Mouse (Mus musculus): ENCODE measurements around the gene Chrna4. TPM values are rescaled to one million over a fixed set of nuclear protein-coding genes. Genes with fewer than 3 reads are reported as not detected.

Chrna4 gene
- under 1 TPM; 0.12 to 0.34 TPM for total RNA-seq (2021)

DNA sequence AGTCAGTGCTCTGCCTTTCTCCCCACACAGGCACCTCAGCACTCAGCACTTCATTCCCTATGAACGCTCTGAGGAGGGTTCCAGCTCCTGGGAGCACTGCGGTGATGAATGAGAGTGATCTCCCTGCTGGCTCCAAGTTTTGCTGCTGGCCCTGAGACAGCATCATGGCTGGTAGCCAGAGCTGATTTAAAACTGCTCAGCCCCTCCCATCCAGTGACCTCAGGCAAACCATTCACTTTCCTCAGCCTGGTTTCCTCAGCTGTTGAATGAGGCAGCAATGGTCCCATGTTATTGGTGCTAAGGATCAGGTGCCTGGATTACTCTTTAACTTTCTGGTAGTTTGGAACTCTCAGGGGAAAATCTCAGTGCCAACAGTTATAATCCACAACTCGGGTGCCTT is at the start of gene Chrna4:
Chrna4 (minus strand) TSS at position 110 of the 400 bp plus-strand sequence.
- intact Hi-C loops (cut with DNase I): loop anchor here (2.0 kb wide), 1 partner anchor 19 kb away; no protein-coding TSS in a partner anchor
- peak; percentile 46 to 47 for DNase-seq

DNA sequence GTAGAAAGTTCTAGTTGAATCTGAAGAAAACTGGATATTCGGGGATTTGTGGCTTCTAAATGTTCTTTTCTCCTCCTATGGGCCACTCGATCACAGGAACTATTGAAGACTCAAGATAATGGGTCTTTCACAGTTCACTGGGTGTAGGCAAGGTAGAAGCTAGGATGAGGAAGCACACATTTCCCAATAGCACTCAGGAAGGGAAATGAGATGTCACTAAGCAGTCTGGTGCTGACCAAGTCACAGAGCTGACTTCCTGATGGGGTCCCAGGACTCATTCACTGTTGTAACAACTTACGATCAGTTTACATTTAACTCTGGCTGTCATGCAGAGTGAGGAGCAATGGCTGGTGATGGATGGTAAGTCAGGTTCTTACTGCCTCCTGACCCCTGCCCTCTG is 46.8 kb upstream of the Chrna4 start:
- intact Hi-C loops (cut with DNase I): no loop called here
- DNase-seq: no peak

DNA sequence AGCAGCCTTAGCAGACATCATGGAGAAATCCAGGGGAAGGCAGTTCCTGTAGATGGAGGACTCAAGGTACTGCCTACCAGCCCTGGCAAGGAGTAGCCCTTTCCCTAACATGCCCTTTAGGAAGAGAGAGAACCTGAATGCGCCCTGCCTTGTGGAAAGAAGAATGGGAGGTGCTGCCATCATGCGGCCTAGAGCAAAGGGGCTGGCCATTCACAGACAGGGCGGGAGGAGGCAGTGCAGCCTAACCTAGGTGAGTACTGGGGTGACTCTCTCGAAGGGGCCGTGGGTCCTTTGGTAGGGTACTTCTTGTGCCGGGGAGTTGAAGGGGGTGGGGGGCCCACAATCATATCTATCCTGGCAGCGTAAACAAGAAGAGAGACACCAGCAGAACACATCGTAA is 41.7 kb upstream of the Chrna4 start:
- intact Hi-C loops (cut with DNase I): no loop called here

DNA sequence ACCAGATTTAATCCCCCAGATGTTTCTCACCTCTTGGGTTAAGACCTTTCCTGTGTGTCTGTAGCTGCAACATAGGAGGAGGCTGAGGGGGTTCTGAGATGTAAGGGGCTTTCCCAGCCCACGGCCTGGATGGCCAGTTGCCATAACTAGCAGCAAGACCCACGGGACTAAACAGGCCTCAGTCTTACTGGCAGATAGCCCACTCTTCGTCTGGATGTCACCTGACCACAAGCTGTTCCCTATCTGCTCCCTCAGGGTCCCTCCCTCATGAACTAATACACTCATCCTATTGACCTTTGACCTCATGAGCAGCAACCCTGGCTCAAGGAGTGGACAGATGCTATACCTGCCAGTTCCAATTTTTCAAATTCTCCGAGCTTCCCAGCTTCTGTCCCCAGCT is 40.6 kb upstream of the Chrna4 start:
- intact Hi-C loops (cut with DNase I): no loop called here

More for the DNA sequence above, 41.7 kb upstream of the Chrna4 start:
- no peak for DNase-seq

DNA sequence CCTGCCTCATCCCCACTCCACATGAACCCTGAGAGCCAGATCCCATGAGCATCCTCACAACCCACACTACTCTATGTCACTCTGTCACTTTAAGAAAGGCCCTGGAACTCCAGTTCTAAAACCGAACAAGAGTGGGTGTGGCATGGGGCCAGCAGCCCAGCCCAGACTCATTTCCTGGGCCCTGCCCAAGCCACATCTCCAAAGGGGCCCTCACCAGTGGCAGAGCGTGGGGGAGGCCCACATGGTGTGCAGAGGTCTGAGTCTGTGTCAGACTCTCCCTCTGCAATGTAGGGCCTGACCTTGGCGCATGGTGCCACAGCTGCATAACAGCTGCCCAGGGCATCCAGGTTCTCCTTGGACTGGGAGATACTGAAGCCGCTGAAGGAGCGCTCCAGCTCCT is 37.5 kb upstream of the Chrna4 start:
- intact Hi-C loops (cut with DNase I): no loop called here
- peak; percentile 19 to 52 for DNase-seq

More for the DNA sequence above, 40.6 kb upstream of the Chrna4 start:
- no peak for DNase-seq

DNA sequence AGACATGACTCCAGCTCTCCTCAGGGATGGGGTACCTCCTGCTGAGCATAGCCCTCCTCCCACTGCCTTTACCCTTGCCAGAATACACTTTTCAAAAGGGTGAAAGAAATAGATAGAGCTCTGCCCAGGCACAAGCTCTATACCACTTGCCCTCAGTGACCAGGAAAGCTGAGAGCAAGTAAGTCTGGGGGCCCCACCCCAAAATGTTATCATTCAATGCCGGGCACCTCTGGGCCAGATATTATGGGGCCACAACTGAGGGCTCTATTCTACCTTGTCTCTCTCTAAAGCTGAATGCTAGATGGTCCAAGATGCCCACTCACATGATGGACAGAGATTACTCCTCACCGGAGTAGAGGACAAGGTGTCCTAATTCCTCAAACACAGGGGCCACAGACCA is 36.2 kb upstream of the Chrna4 start:
- intact Hi-C loops (cut with DNase I): no loop called here
- DNase-seq: no peak

DNA sequence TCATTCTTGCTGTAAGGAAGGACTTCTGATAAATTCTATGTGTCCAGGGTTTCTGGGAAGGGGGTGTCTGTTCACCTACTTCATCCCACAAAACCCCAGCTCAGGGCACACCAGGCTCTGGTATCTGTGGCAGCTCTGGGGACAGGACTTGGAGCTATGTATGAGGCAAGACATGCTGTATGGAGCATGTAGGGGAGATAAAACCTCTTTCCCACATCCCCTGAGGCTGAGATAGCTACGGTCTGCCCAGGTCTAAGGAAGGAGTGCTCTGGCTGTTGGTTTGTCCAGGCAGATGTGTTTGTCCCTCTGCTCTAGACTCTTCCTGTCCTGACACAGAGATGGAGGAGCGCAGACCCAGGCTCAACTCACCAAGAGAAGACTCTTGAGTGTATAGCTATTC is 35.6 kb upstream of the Chrna4 start:
- intact Hi-C loops (cut with DNase I): no loop called here

DNA sequence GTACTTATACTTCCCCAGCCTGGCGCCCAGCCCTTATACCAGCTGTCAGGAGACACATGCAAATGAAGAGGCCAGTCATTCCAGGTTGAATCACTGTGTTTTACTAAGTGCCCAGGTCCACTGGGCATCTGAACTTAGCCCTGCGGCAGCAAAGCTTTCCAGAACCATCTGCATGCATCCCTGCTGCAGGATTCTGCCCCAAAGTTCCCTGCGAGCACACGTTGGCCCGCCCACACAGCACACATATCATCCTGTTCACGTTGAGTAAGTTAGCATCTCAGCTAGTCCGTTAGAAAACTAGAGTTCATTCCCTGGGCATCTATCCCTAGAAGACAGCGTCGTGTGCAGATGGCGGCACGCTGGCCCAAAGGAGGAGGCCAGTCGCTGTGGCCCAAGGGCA is 32.2 kb upstream of the Chrna4 start:
- DNase-seq: no peak
- intact Hi-C loops (cut with DNase I): no loop called here

More for the DNA sequence above, 35.6 kb upstream of the Chrna4 start:
- no peak for DNase-seq

DNA sequence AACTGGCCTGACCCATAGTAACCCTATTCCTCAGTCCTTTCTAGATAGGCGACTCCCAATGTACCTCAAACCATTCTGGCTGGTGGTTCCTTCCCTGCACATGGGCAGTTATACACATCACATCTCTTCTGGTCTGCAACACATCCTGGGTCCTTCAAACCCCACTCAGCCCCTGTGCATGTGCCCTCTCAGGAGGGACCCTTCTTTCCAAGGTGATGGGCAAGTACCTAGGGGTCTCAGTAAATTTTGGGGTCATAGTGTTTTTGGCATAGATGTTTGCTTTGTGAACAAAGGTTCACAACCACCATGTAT is 29.0 kb upstream of the Chrna4 start:
- no peak for DNase-seq
- intact Hi-C loops (cut with DNase I): loop anchor here (1.0 to 5.0 kb wide), 2 partner anchors 40 to 76 kb away; no protein-coding TSS in a partner anchor

DNA sequence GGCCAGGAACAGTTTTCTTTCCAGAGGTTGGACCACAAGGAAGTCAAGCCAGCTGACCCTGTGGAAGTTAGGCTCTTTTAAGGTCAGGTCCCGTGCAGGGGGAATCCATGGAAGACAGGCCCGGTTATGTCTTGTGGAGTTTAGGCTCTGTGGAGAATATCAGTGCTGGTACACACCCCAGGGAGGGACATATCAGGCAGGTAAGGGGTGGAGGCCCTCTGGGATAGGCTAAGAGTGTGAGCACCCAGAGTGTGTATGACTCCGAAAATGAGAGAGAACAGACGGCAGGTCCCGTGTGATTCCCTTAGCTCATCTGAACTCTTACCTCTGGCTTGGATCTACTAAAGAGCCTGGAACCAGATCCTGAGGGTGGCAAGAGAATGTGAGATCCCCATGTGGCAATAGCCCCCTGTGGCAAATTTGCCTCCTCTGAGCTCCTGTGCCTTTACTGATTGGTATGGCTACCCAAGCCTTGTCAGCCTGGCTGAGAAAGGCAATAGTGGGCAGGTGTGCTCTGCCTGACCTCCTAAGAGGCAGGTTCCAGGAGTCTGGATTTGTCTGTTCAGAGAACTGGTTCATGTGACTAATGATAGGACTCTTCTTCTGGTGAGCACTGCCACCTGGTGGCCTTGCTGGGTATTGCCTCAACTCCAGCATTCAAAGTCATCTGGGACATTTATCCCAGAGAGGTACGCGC is 28.5 kb upstream of the Chrna4 start:
- intact Hi-C loops (cut with DNase I): loop anchor here (1.0 to 5.0 kb wide), 2 partner anchors 40 to 76 kb away; no protein-coding TSS in a partner anchor
- DNase-seq: peak; percentile 82 to 90

DNA sequence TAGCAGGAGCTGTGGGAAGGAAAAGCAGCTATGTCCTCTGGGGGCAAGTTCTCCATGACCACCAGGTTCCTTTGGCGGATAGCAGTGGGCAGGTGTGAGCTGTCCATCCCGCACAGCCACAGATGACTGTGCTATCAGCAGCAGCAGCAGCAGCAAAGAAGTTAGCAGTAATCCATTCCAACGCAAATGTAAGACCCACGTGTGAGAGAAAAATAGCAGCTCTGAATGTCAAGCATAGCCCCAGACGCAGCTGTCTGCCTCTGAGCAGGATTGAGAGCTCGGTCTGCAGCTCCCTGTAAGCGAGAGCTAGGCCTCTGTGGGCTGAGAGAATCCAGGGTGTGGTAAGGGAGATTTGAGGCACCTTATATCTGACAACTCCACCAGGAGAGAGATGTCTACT is 26.8 kb upstream of the Chrna4 start:
- DNase-seq: no peak

DNA sequence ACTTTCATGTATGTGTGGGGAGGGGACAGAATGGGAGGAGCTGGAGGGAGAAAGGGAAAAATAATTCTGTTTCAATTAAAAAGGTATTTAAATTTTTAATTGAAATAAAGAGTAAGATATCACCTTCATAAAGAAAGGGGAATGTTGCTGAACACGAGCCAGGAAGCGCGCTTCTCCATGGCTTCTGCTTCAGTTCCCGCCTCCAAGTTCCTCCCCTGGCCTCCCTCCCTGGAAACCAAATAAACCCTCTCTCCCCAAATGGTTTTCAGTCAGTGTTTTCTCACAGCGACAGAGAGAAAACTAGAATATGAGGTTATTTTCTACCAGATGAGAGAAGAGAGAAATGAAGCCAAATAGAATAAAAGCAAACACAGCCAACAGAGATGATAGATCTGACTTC is 25.2 kb upstream of the Chrna4 start:
- intact Hi-C loops (cut with DNase I): no loop called here
- DNase-seq: no peak

More for the DNA sequence above, 26.8 kb upstream of the Chrna4 start:
- intact Hi-C loops (cut with DNase I): loop anchor here (5.0 kb wide), 1 partner anchor 38 kb away; no protein-coding TSS in a partner anchor

DNA sequence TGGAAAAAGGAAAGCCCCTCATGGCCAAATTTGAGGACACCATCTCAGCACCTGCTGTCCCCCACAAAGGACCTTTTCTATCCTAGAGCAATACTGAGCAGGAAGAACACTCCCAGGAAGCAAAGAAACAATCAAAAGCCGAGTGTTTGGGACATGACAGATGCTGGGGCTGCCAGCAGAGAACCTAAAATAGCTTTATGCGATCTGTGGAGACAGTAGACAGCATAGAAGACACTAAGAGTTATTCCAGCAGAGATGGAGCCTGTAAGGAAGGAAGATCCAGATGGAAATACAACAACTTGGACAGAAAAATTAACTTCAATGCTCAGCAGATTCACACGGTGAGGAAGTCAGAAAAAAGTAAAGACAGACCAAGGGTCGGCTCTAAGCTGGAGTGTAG is 22.5 kb upstream of the Chrna4 start:
- intact Hi-C loops (cut with DNase I): no loop called here
- DNase-seq: no peak

DNA sequence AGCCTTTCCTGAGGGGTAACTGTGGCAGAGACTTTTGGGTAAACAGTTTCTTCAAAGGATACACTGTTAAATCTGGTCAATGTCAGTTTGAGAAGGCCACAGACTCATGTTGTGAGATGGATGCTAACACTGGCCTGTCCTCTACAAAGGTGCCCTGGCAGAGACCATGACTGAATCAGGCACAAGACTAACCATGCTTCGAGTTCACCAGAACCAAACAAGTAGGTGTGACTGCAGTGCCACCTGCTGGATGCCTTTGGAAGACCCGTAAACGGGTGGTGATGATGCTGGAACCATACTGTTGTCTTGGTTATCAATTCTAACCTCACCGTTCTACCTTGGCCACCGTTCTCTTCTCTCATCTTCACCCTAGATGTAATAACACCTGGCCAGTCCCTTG is 16.8 kb upstream of the Chrna4 start:
- peak; percentile 77 to 89 for DNase-seq
- intact Hi-C loops (cut with DNase I): loop anchor here (1.0 to 5.0 kb wide), 3 partner anchors 64 to 253 kb away; no protein-coding TSS in a partner anchor

DNA sequence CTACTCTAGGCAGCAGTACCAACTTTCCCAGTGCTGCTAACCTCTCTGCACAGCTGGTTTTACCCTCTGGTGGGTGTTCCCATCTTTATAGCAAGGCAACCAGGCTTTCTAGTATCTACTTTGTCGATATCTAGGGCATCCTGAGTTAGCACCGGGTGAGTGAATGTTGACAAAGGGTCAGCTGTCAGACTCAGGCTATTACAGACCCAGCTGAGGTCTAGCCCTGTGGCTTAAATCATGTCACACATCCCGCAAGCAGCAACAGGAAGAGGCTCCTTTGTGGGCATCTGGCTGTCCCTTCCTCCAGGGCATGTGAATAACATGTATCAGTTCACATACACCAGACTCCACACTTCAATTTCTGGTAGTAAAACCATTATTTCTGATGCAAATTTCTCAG is 14.8 kb upstream of the Chrna4 start:
- intact Hi-C loops (cut with DNase I): no loop called here
- DNase-seq: no peak

DNA sequence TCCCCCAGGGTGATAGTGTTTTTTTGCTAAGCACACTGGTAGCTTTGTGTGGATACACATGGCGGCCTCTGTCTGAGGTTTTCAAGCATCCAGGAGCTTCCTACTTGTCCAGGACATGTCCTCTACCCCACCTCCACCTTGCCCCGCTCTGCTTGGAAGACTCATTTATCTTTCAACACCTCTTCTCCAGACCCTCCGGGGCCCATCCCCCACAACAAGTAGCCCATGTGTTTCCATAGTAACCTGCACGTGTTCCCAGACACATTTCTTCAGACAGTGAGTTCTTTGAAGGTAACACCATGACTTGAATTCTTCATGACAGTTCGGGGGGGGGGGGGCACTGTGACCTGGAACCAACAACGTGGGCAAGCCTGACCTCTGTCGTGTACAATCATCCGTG is 14.0 kb upstream of the Chrna4 start:
- intact Hi-C loops (cut with DNase I): no loop called here
- DNase-seq: no peak

DNA sequence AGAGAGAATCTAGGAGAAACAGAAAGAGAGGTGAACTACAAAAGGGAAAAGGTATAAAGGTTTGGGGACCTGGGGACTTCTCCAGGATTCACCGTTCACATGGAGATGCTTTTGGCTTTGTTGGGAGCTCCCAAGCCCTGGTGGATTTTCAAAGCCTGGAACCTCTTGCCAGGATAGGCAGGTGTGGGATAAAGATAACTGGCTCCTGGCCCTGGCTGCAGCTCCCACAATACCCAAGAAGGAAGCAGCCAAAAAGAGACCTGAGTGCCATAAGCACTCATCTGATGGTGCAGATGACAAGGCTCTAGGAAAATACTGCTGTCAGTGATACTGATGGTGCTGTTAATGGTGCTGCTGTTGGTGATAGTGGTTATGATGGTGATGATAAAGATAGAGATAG is 8.8 kb upstream of the Chrna4 start:
- DNase-seq: no peak
- intact Hi-C loops (cut with DNase I): no loop called here

DNA sequence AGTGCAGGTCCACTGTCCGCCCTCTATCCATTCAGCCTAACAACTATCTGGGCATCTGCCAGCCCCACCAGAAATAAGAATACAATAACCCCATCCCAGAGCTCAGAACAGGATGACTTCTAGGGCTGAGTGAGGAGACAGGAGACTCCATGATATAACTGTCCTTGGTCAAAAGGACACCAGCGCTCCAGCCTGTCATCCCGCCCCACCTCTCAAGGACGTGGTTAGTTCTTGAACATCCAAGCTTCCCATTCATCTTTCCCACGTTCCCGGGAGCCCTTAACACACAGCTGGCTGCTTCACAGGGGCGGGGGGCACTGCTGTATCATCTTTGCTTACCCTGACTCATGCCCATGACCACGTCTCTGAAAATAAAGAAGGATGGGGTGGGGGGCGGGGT is 5.6 kb upstream of the Chrna4 start:
- intact Hi-C loops (cut with DNase I): loop anchor here (2.0 kb wide), 1 partner anchor 42 kb away; no protein-coding TSS in a partner anchor

DNA sequence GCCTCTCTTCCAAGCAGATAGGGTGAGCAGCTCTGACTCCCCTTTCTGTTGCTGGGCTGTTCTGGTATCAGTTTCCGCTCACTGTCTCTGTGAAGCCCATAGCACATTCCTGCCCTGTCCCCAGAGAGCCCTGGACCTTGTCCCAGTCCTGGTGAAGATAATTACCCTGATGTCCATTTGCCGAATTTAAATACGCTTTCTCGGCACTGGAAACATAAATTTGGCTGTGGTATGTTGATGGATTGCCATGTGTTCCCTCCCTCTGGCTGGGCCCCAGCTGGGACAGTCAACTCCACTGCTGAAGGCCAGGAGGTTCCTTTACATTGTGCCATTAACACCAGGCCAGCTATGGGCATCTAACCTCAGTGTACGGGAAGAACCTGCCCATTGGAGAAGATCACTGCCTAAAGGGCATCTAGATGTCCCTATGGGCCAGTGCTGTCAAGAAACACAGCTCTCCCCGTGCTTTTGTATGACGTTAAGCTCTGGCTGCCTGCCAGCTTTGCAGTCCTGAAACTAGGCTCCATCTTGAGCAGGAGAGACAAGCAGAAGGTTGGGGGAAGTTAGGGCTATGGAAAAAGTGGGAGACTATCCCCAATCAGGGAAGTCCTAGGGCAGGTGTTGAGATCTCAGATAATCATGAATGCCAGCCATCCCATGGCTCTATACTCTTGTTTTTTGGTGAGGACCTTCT is 5.1 kb upstream of the Chrna4 start:
- intact Hi-C loops (cut with DNase I): loop anchor here (2.0 kb wide), 1 partner anchor 42 kb away; no protein-coding TSS in a partner anchor
- peak; percentile 18 to 19 for DNase-seq

More for the DNA sequence above, 5.6 kb upstream of the Chrna4 start:
- DNase-seq: no peak

DNA sequence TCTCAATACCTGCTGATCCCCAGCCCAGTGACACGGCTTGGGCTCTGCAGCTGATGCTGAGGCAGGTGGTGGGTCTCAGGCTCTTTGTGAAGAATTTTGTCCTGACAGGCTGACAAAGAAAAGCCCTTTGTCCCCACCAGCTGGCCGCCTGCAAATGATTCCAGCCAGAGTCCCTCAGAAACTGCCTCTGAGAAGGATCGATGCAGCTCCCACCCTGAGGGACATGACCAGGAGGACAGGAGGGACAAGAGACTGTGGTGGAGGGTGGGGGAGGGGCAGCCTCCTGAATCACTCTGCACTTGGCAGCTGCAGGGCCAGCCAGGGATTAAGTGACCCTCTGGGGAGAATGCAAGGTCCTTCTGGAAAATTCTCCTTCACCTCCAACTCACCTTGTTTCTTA is 655 bp upstream of the Chrna4 start:
- intact Hi-C loops (cut with DNase I): no loop called here
- DNase-seq: peak in 1 of 2 experiments; percentile 15

DNA sequence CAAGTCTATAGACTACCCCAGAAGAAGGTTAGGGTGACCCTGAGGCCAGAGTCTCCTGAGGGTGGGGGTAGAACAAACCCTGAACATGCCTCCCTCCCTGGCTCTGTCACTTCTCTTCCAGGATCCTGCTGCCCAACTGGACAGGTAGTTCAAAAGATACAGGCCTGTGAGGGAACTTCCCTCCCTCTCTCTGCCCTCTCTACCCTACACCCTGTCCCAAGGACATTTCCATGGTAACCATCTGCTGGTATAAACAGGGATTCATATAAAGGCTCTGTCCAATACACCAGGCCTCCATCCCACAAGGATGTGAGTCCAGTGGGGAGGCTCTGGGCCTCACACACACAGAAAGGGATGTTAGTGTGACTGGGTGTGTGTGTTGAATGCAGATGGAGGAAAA is 970 bp downstream of the Chrna4 start:
- no peak for DNase-seq
- intact Hi-C loops (cut with DNase I): loop anchor here (2.0 kb wide), 1 partner anchor 18 kb away; no protein-coding TSS in a partner anchor

DNA sequence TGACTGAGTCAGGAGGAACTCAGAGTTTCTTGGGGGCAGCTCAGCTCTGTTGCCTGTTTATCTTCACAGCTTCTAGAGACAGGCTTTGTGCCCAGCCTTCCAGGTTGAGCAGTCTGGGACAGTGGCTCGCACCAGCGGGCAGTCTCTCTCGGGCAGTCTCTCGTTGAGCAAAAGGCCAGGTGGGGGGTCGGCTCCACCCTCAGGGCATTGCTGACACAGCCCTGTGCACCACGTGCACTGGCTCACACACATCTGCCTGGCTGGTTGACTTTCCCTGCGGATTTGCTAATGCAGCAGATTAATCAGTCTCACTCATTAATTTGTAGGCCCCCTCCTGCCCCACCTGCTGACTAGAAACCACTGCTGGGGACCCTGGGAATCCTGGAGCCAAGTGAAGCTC is 1.4 kb downstream of the Chrna4 start:
- intact Hi-C loops (cut with DNase I): loop anchor here (2.0 kb wide), 1 partner anchor 17 kb away; no protein-coding TSS in a partner anchor
- no peak for DNase-seq
